Mouse (Mus musculus) spleen, adult 18-20 months (tissue): ENCODE measurements around the gene Dlg2.

ENCODE experiments used
- DNase-seq, 2 experiments: peaks; one replicate each; pipeline ENCODE4 v3.0.0; 2022; ENCODE audit warnings: mixed read lengths in 2 of 2

The Dlg2 gene

GRCm38 (mm10) chr7:90476313-90477245 is at the start of gene Dlg2:
Gene Dlg2, plus strand, starts transcription at chr7:90476672.
- no peak for DNase-seq

GRCm38 (mm10) chr7:90427006-90427405 is 49.5 kb upstream of the Dlg2 start:
- DNase-seq, result no peak

GRCm38 (mm10) chr7:90432221-90432620 is 44.3 kb upstream of the Dlg2 start:
- no peak for DNase-seq

GRCm38 (mm10) chr7:90440044-90440443 is 36.4 kb upstream of the Dlg2 start:
- no peak for DNase-seq

GRCm38 (mm10) chr7:90442070-90442469 is 34.4 kb upstream of the Dlg2 start:
- DNase-seq, result no peak

GRCm38 (mm10) chr7:90442518-90443080 is 33.9 kb upstream of the Dlg2 start, which contains the start of gene Crebzf:
Gene Crebzf, plus strand, starts transcription at chr7:90442729.
- peak; percentile 91 for DNase-seq

GRCm38 (mm10) chr7:90443101-90444091 is 33.1 kb upstream of the Dlg2 start:
- DNase-seq, result peak; percentile 60 to 73

GRCm38 (mm10) chr7:90444206-90444605 is 32.3 kb upstream of the Dlg2 start:
- no peak for DNase-seq

- no peak for DNase-seq
Measured at GRCm38 (mm10) chr7:90456149-90456844, 20.2 kb upstream of the Dlg2 start.

- DNase-seq, result peak; percentile 66 to 71
Measured at GRCm38 (mm10) chr7:90456845-90457468, 19.5 kb upstream of the Dlg2 start, which contains the start of gene Tmem126a. Gene Tmem126a, minus strand, starts transcription at chr7:90457229.

- no peak for DNase-seq
Measured at GRCm38 (mm10) chr7:90457517-90457916, 19.0 kb upstream of the Dlg2 start.

- no peak for DNase-seq
Measured at GRCm38 (mm10) chr7:90460330-90460729, 16.1 kb upstream of the Dlg2 start.

- DNase-seq, result peak; percentile 47 to 59
Measured at GRCm38 (mm10) chr7:90460930-90461329, 15.5 kb upstream of the Dlg2 start.

- DNase-seq, result no peak
Measured at GRCm38 (mm10) chr7:90461441-90461840, 15.0 kb upstream of the Dlg2 start.

- no peak for DNase-seq
Measured at GRCm38 (mm10) chr7:90473511-90473910, 3.0 kb upstream of the Dlg2 start.

- peak; percentile 99 for DNase-seq
Measured at GRCm38 (mm10) chr7:90475793-90476312, 619 bp upstream of the Dlg2 start, which contains the start of gene Tmem126b. Gene Tmem126b, minus strand, starts transcription at chr7:90476001.

GRCm38 (mm10) chr7:90482607-90483006 is 6.1 kb downstream of the Dlg2 start:
- no peak for DNase-seq

GRCm38 (mm10) chr7:90508124-90508523 is 31.7 kb downstream of the Dlg2 start:
- no peak for DNase-seq

GRCm38 (mm10) chr7:90512293-90512692 is 35.8 kb downstream of the Dlg2 start:
- no peak for DNase-seq

- no peak for DNase-seq
Measured at GRCm38 (mm10) chr7:90539481-90540402, 63.3 kb downstream of the Dlg2 start.
